Mouse (Mus musculus) brain, embryonic 14.5 days (tissue): ENCODE results near the gene Evc. TPM values are rescaled to one million over a fixed set of nuclear protein-coding genes. Genes with fewer than 3 reads are reported as not detected.

Experiments used
- DNase-seq: peaks from one replicate; pipeline ENCODE4 v3.0.0-alpha.2; 2011; ENCODE audit warnings: low read depth
- CTCF ChIP-seq: fragments of 200-500 bp; IDR thresholded peaks from 2 replicates; pipeline ENCODE4 v1.5.1; 2012; ENCODE audit warnings: inconsistent platforms, mild to moderate bottlenecking, moderate library complexity, borderline replicate concordance; ENCODE audit not compliant: insufficient read depth, insufficient read length; ENCODE audit errors: extremely low read depth
- POLR2A ChIP-seq: fragments of 200-500 bp; IDR thresholded peaks from 2 replicates; pipeline ENCODE4 v1.6.1; 2012; ENCODE audit warnings: mild to moderate bottlenecking, inconsistent platforms, borderline replicate concordance; ENCODE audit not compliant: poor library complexity, insufficient read depth, insufficient read length, severe bottlenecking; ENCODE audit errors: extremely low read depth
- polyA plus RNA-seq: library from polyadenylated mRNA; depleted of rRNA; stranded (reverse); fragments of >200 nt; gene quantifications from 2 replicates; pipeline ENCODE4 v1.2.3, GENCODE M21; 2012

Gene Evc
- polyA plus RNA-seq, 1 experiment = 12.4 TPM

DNA sequence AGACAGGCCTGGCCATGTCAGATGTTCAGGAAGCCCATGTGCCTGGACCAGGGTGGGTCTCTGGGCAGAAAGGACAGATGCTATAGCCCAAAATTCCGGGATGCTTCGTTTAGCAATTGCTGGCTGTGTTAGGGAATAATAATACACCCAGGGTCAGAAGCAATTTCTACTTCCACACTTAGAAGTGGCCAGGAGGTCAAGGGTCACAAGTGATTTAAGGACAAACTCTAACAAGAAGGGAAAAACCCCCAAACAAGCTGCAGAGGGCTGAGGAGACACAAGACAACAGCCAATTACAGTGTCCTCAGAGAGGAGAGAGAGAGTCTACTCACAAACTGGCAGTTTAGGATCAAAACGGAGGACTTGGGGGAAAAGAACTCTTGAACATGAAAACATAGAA is 1.6 kb downstream of the Evc start:
- no peak for DNase-seq
- TF ChIP-seq POLR2A = no peak
- TF ChIP-seq CTCF = no peak

DNA sequence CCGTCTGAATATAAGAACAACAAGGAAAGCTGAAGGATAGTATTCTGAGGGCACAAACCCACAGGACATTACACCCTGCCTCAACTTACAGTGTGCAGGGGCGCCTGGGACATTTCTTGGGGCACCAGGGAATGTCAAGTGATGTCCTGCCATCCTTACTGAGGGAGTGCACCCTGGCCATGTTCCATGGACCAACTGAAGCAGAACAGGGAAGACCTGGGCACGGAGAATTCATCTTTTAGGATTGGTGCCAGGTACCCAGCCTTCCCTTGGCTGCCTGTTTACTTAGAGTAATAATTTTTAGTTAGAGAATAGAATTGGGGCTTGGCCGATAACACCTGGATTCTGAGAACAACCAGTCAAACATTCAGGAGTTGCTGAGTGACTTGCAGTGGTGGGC is 4.6 kb downstream of the Evc start:
- no peak for DNase-seq
- TF ChIP-seq CTCF (no peak), POLR2A (no peak)

DNA sequence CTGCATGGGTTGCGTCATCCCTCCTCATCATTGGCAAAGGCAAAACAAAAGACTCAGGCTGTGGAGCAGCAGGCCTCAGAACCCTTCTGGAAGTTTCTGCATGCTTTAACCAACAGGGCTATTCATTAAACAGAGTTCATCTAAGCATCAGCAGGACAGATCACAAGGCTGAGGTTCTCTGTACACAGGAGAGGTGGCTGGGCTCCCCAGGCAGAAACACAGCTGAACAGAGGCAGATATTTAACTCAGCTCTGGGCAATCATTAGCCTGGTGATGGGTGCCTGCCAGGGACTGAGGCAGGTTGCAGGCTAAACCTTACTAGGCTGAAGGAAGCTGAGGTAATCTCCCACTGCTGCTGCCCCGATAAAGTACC is 5.6 kb downstream of the Evc start:
- no peak for DNase-seq
- no peak for TF ChIP-seq POLR2A
- no peak for TF ChIP-seq CTCF

- DNase-seq = no peak
- no peak for TF ChIP-seq POLR2A
- TF ChIP-seq CTCF = no peak
Observed at GRCm38 (mm10) chr5:37330449-37331132, 6.1 kb downstream of the Evc start.

DNA sequence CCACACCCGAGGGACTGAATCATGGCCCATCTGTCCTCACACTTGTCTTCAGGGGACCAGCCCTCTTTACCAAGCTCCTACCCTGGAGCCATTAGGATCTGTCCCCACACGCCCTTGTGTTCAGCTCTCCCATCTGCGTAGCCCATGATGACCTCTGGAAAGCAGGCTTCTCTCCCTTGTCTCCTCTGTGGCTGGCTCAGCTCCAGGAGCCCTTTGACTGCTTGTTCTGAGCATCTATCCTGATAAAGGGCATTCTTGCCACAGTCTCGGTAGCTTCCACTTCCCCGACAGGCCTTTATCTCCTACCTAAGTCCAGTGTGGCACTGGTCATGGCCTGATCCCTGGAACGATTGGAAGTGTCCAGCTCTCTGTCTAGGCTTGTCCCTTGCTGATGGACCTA is 10.0 kb downstream of the Evc start:
- TF ChIP-seq CTCF = no peak
- no peak for TF ChIP-seq POLR2A
- no peak for DNase-seq

DNA sequence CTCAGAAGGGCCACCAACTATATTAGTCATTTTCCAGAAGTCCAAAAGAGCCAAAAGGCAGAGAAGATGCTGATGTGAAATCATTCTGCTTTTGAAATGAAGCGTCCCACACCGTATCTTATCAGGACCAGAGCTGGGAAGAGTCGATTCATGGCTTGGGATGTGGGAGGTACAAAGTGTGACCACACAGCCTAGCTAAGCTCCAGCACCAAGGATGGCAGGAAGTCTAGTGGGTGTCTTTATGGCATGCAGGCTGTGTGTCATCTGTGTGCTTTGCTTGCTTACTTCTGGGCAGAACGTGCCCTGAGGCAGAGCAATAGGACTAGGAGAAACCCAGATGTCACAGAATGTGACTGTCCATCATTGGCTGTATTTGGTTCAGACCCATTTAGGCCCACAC is 15.9 kb downstream of the Evc start:
- TF ChIP-seq CTCF (no peak), POLR2A (no peak)
- no peak for DNase-seq

GRCm38 (mm10) chr5:37320174-37320573 is 16.5 kb downstream of the Evc start:
- peak; percentile 15 for DNase-seq
- TF ChIP-seq POLR2A (no peak), CTCF (no peak)

DNA sequence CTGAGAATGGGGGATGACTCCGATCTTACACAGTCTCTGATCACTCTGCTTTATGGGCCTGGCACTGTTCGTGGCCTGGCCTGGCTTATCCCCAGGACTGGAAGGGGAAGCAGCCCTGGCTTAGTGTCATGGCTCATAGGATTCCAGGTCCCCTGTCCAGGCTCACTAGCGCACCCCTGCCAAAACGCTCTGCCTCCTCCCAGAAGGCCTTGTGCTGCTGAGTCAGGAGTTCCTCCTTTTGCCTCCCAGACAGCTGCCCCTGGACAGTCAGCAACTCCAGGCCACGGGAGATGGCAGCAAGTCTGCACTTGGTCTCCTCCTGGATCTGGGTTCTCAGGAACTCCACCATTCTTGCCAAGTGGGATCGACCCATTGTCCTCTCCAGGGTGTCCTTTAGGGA is 18.0 kb downstream of the Evc start:
- DNase-seq = no peak
- no peak for TF ChIP-seq POLR2A
- TF ChIP-seq CTCF = no peak

DNA sequence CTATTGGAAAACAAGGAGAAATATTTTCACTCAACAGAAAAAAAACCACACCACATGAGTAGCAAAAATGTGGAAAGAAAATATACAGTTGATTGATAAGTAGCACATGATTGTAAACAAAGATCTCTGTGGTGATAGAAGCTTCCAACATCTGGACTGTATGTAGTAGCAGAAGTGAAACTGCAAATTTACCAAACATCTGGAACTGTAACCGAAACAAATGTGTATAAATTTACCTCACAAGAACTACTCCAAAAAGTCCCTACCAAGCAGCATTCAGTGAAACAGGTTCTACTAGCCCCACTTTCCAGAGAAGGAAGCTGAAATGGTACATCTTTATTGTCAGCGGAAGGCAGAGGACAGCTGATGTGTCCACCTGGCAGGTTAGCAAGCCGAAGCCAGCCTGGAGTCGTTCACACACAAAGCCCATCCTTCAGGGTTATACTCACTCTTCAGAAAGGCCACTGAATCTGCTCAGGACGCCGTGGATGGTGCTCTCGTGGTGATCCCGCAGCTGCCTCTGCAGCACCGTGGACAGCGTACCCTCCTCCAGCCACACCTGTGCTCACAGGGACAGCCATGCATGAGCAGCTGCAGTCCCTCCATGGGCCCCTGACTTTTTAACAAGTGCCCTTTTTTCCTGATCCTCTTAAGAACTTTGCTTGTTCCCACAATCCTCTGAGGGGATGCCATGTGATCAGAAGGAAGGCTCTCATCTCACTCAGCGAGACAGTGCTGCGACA is 23.5 kb downstream of the Evc start:
- no peak for DNase-seq
- no peak for TF ChIP-seq POLR2A

GRCm38 (mm10) chr5:37310026-37310425 is 26.7 kb downstream of the Evc start:
- TF ChIP-seq POLR2A (no peak), CTCF (no peak)
- no peak for DNase-seq

DNA sequence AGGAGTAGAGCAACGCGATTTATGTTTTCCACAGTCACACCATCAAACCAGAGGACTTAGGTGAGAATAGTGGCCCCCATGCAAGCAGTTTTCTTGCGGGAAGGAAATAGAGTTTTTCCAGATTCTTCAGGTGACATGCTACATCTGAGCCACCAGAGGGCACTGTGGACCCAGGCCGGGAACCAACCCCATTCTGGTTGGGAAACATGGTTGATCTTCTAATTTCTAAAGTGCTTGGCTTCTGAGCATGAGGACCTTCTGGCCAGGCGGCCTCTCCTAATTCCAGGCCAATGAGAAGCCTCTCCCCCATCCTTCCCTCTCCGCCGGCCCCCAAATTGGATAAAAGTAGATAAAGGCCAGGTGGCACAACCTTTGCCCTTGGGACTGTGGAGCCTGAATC is 38.3 kb downstream of the Evc start:
- TF ChIP-seq CTCF (peak; percentile 92), POLR2A (no peak)
- peak; percentile 72 for DNase-seq

DNA sequence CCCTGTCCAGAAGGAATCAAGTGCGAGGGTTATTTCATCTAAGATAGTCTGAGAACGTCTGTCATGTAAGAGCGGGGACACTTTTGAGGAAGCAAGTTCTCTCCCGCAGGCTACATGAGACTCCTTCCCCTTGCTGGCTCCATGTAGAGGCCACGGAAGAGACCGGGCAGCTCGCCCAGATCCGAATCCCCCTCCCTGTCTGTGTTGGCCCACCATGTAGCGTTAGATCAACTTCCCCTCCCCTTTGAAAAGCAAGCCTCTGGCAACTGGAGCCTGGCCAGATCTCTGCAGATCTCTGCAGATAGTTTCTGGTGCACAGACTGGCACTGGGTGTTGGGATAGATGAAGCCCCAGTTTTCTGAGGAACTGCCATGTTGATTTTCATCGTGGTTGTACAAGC is 40.0 kb downstream of the Evc start:
- peak; percentile 90 for DNase-seq
- TF ChIP-seq POLR2A (no peak), CTCF (no peak)
